Mouse (Mus musculus) testis, adult 2 months (tissue): ENCODE measurements around the gene Kif20b.

Experiments
- CTCF ChIP-seq: fragments of 200-500 bp; IDR thresholded peaks from 2 replicates; pipeline ENCODE4 v1.5.1; 2012; ENCODE audit warnings: low read depth, mild to moderate bottlenecking, inconsistent platforms, low read length, moderate library complexity; ENCODE audit not compliant: control insufficient read depth, insufficient read depth, insufficient replicate concordance
- POLR2A ChIP-seq: fragments of 200-500 bp; IDR thresholded peaks from 2 replicates; pipeline ENCODE4 v1.6.1; 2012; ENCODE audit warnings: low read depth, mild to moderate bottlenecking, inconsistent platforms, low read length, moderate library complexity; ENCODE audit not compliant: control insufficient read depth

GRCm38 (mm10) chr19:34901266-34901665 is 20.9 kb upstream of the Kif20b start:
- no peak for TF ChIP-seq CTCF
- TF ChIP-seq POLR2A, result no peak
